Mouse (Mus musculus) heart, embryonic 16.5 days (tissue): ENCODE data around the gene Tuba8. TPM values are rescaled to one million over a fixed set of nuclear protein-coding genes. Genes with fewer than 3 reads are reported as not detected.

Source experiments
- ATAC-seq: fragments of 200-750 bp; cut with Nextera tagmentation; replicated peaks from 2 replicates; pipeline ENCODE4 v1.8.0; 2017; ENCODE audit warnings: moderate number of reproducible peaks; ENCODE audit not compliant: insufficient read depth, low FRiP score; ENCODE audit errors: extremely low read depth
- H3K27ac ChIP-seq: fragments of 300-500 bp; sonication (generic); 2 replicates; pipeline ENCODE4 v1.5.1; 2014; ENCODE audit warnings: mild to moderate bottlenecking, low read length, control low read depth, moderate library complexity
- H3K27me3 ChIP-seq: fragments of 300-500 bp; sonication (generic); 2 replicates; pipeline ENCODE4 v1.6.1; 2014; ENCODE audit warnings: low read length, mixed read lengths; ENCODE audit not compliant: control insufficient read depth, insufficient read depth
- H3K36me3 ChIP-seq: fragments of 300-500 bp; sonication (generic); 2 replicates; pipeline ENCODE4 v1.6.1; 2014; ENCODE audit not compliant: control insufficient read depth, insufficient read depth
- H3K4me1 ChIP-seq: fragments of 300-500 bp; sonication (generic); 2 replicates; pipeline ENCODE4 v1.6.1; 2014; ENCODE audit warnings: low read length, mixed read lengths; ENCODE audit not compliant: control insufficient read depth, insufficient read depth
- H3K4me2 ChIP-seq: fragments of 300-500 bp; sonication (generic); 2 replicates; pipeline ENCODE4 v1.6.1; 2014; ENCODE audit warnings: low read depth, mild to moderate bottlenecking, control low read depth, low read length
- H3K4me3 ChIP-seq: fragments of 300-500 bp; sonication (generic); 2 replicates; pipeline ENCODE4 v1.5.1; 2014; ENCODE audit warnings: mild to moderate bottlenecking, control low read depth, low read length
- H3K9ac ChIP-seq: fragments of 300-500 bp; sonication (generic); 2 replicates; pipeline ENCODE4 v1.6.1; 2014; ENCODE audit warnings: low read length, control low read depth
- H3K9me3 ChIP-seq: fragments of 300-500 bp; sonication (generic); replicated peaks from 2 replicates; pipeline ENCODE4 v1.6.1; 2016; ENCODE audit warnings: low read length; ENCODE audit not compliant: control insufficient read depth
- WGBS: fragments of 180-500 bp; shearing (Covaris S2); extraction: QIAGEN DNeasy Blood & Tissue Kit; methylation state at CpG from one replicate; pipeline ENCODE4 v1.1.7; 2014; 5-methylcytosine and 5-hydroxymethylcytosine counted together
- polyA plus RNA-seq: library from polyadenylated mRNA; unstranded; fragments of >200 nt; fragmentation: Nextera tagmentation; extraction: Ambion mirVana; gene quantifications from 2 replicates; pipeline ENCODE4 v1.2.1, GENCODE M21; 2015

Tuba8 gene
- polyA plus RNA-seq, result 1.2 and 2.0 TPM in 2 replicates

DNA sequence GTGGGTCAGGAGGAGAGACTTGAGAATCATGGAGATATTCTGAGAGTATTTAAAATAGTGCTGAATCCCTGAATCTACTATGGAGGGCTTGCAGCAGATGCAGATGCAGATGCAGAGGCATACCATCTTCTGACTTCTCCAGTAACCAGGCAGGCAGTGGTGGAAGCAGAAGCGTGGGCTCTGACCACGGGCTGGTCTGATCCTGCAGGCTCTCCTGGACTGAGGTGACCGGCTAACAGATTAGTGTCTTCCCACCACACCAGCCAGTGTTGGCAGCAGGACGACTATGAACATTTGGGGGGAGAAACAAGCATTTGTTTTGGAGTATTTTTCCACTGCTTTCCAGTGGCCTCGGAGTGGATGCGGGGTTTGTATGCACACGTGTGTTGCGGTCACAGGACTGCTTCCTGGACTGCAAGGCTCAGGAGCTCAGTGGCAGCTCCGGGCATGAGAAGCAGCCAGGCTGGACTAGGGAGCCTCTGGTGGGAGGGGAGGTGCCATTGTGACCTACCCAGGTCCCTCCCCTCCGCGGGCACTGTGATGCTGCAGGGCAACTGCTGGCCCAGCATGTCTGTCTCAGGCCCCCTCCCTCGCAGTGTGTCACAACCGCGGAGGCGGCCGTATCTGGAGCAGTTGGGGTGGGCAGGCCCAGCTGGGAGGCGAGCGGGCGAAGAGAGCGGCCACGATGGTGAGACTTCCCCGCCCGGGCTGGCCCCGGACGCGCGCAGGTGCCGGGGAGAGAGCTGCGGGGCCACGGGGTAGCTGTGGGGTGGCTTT, at the start of gene Tuba8:
Tuba8 (plus strand) TSS at position 548 of the 777 bp plus-strand sequence.
- H3K9ac ChIP-seq, result peak within 1 kb of the TSS; percentile 65
- no peak within 1 kb of the TSS for H3K27ac ChIP-seq
- H3K4me1 ChIP-seq, result peaks cover 14% of the 10 kb centered on the region
- peak; percentile 56 for ATAC-seq
- peak within 1 kb of the TSS; percentile 60 for H3K4me3 ChIP-seq
- no peaks in the 10 kb centered on the region for H3K36me3 ChIP-seq
- WGBS, result 4% methylated on average over 30 of the region's 30 CpGs
- peaks cover 13% of the 10 kb centered on the region; the same call in 1 of the 2 replicates for H3K27me3 ChIP-seq
- H3K4me2 ChIP-seq, result peak within 1 kb of the TSS; percentile 93
- H3K9me3 ChIP-seq, result peaks cover 4% of the 10 kb centered on the region; the same call in 1 of the 2 replicates

DNA sequence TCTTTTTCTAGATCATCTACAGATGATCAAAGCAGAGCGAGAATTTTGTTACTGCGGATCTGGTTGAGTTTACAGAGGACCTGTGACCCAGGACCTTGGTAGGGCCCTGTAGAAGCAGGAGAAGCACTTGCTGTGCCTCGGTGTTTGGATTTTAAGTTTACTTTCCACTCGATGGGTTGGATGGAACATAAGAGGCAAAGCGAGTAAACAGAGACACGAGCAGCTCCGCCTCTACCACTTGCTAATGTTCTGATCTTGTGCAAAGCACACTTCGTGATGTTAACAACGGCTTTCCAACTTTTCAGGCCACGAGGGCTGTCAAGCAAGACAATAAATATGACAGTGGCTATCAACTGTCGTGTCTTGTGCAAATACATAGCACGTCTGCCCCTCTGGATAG, 47.9 kb upstream of the Tuba8 start:
- Histone ChIP-seq H3K9ac (no peak overlapping the region), H3K36me3 (no peaks in the 10 kb centered on the region), H3K4me3 (no peak overlapping the region), H3K4me2 (no peak overlapping the region), H3K27ac (no peak overlapping the region), H3K4me1 (peaks cover 17% of the 10 kb centered on the region), H3K27me3 (no peaks in the 10 kb centered on the region), H3K9me3 (no peaks in the 10 kb centered on the region)
- 81% methylated on average over 12 of the region's 12 CpGs for WGBS
- ATAC-seq, result no peak

DNA sequence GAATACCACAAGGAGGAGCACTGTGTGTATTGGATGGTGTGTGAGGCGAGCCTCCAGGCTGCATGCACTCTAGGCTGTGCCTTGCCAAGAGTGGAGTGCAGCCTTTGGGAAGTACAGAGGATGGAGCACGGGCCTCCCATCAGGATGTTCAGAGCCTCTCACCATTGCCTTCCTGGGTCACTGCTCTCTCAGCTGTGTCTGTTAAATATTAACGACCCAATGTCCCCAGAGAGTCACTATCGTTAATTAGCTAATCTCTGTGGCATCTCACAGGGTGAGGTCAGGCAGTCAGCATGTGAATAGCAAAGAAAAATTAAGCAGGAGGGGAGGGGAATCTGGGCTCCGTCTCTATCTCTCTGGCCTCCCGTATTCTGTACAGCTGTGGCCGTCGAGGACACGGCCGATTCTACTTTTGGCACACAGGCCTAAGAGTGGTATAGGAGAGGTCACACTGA, 44.4 kb upstream of the Tuba8 start:
- H3K27ac ChIP-seq, result no peak overlapping the region
- no peaks in the 10 kb centered on the region for H3K36me3 ChIP-seq
- no peak overlapping the region for H3K9ac ChIP-seq
- peaks cover 14% of the 10 kb centered on the region for H3K4me1 ChIP-seq
- H3K27me3 ChIP-seq, result no peaks in the 10 kb centered on the region
- ATAC-seq, result 0 out of 2 replicates have a peak, but pooled peaks have one; percentile 29
- 33% methylated on average over 10 of the region's 10 CpGs for WGBS
- no peaks in the 10 kb centered on the region for H3K9me3 ChIP-seq
- no peak overlapping the region for H3K4me2 ChIP-seq
- H3K4me3 ChIP-seq, result no peak overlapping the region

DNA sequence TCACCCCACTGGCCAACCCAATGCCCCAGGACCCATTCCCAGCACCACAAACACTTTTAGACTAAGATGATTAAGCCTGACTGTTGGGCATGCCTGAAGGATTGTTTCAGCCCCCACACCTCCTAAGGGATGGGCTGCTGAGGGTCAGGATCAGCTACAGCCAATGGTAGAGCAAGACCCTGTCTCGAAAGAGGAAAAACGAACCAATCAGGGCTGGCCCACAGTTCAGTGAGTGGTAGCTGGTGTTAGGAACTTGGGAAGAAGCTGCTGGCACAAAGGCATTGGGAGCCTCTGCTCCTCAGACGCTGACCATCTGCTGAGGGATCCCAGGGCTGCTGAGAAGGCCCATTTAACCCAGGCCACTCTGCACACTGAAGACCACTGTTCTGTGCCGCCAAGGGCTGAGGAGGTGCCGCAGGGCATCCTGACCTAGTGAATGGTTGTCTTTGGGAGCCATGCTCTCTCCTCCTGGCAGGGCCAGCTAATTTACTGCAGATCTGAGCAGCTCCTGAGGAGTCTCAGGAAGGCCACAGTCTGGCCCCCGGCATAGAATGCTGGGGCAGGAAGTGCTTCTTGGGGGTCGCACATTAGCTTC, 43.0 kb upstream of the Tuba8 start:
- Histone ChIP-seq H3K4me1 (peaks cover 19% of the 10 kb centered on the region), H3K36me3 (no peaks in the 10 kb centered on the region), H3K27ac (no peak overlapping the region), H3K9ac (no peak overlapping the region), H3K27me3 (no peaks in the 10 kb centered on the region), H3K9me3 (no peaks in the 10 kb centered on the region), H3K4me2 (no peak overlapping the region), H3K4me3 (no peak overlapping the region)
- ATAC-seq, result no peak
- 74% methylated on average over 7 of the region's 7 CpGs for WGBS

DNA sequence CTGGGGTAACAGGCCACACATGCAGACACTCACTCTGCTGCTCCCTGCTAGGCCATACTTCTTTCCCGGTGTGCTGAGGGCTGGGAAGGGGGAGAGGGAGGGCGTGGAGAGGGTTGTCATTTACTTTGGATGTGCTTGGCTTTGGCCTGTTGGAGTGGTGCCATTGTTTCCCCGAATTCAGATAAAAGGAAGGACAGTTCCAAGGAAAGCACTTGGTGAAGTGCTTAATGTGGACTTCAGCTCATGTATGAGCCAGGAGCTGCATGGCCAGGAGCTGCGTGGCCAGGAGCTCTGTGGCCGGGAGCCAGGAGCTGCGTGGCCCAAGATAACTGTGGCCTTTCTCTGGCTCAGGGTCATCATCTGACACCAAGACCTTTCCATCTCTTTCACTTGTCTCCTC, 39.4 kb upstream of the Tuba8 start:
- Histone ChIP-seq H3K27ac (peak overlapping the region; percentile 73), H3K9me3 (no peaks in the 10 kb centered on the region), H3K9ac (no peak overlapping the region; the same call in 1 of the 2 replicates), H3K4me1 (peaks cover 20% of the 10 kb centered on the region), H3K27me3 (no peaks in the 10 kb centered on the region), H3K36me3 (no peaks in the 10 kb centered on the region), H3K4me3 (no peak overlapping the region), H3K4me2 (no peak overlapping the region)
- WGBS, result 36% methylated on average over 6 of the region's 6 CpGs
- ATAC-seq, result peak; percentile 32; the same call in 1 of the 2 replicates

DNA sequence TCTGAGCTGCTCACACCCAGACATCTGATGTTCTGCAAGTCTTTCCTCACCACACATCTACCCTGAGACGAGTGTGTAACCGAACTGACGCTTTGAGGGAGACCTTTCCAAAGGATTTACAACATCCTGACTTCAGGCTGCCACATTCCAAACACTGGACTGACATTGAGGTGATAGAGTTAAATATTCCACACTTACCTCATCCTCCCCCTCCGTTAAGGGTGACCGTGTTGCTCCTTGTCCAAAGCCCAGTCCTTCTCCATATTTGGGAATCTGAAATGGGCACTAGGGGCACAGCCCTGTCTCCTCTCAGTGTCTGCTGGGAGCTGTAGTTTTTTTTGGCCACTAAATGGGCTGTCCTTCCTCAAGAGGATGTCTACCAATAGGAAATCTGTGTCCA, 37.0 kb upstream of the Tuba8 start:
- peaks cover 24% of the 10 kb centered on the region for H3K4me1 ChIP-seq
- peak overlapping the region; percentile 48 for H3K9ac ChIP-seq
- peak overlapping the region; percentile 27; the same call in 1 of the 2 replicates for H3K4me2 ChIP-seq
- ATAC-seq, result peak; percentile 75
- H3K27me3 ChIP-seq, result no peaks in the 10 kb centered on the region
- H3K4me3 ChIP-seq, result no peak overlapping the region
- 23% methylated on average over 5 of the region's 5 CpGs for WGBS
- H3K27ac ChIP-seq, result peak overlapping the region; percentile 76
- no peaks in the 10 kb centered on the region for H3K36me3 ChIP-seq
- H3K9me3 ChIP-seq, result no peaks in the 10 kb centered on the region

DNA sequence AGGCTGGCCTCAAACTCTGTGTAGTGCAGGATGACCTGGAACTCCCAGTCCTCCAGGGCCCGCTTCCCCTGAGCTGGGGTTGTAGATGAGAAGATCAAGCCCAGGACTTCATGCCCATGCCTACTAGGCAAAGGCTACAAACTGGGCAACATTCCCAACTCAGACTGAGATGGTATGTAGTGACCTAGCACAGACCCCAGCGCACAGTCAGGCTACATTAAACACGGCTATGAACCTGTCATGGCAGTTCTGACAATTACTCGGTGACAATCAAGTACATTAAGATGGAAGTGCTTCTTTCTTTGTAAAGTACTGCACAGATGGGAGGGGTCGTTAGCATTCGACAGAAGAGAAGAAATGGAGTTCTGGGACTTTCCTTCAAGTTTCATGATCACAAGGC, 35.7 kb upstream of the Tuba8 start:
- H3K4me3 ChIP-seq, result no peak overlapping the region
- no peaks in the 10 kb centered on the region for H3K9me3 ChIP-seq
- H3K9ac ChIP-seq, result no peak overlapping the region
- no peak for ATAC-seq
- no peak overlapping the region for H3K4me2 ChIP-seq
- no peaks in the 10 kb centered on the region for H3K27me3 ChIP-seq
- H3K36me3 ChIP-seq, result no peaks in the 10 kb centered on the region
- peaks cover 28% of the 10 kb centered on the region for H3K4me1 ChIP-seq
- 94% methylated on average over 6 of the region's 6 CpGs for WGBS
- no peak overlapping the region for H3K27ac ChIP-seq

DNA sequence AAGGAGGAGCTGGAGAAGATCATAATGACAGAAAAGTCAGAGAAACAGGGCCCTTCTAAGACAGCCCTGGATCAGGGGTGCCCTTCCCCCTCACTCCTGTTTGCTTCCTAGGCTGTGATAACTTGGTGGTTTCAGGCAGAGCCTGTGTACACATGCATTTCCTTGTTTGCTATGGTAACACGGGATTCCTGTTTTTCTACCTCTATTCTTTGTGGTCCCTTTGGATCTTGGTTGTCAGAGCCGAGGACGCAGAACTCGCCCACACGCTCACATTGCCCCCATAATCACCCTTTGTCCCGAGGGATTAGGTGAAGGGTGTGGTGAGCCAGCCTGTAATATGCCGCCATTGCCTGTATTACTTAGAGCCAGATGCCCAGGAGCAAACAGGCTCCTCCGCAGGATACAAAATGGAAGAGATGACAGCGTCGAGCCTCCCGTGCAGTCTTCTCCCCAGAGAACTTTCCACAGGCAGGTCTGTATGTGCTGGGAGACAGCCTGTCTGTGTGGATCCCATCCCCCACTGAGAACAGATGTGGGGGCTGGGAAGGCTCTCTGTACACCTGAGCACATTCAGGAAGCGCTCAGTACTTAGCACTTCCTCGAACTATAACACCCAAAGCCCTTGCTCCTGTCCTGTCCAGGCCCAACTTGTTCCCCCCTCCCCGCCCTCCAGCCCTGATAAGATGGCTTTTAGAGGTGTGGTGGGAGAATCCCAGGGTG, 34.3 kb upstream of the Tuba8 start:
- no peaks in the 10 kb centered on the region for H3K36me3 ChIP-seq
- H3K4me3 ChIP-seq, result no peak overlapping the region
- no peak overlapping the region for H3K9ac ChIP-seq
- no peaks in the 10 kb centered on the region for H3K9me3 ChIP-seq
- ATAC-seq, result no peak
- WGBS, result 48% methylated on average over 14 of the region's 14 CpGs
- H3K27ac ChIP-seq, result no peak overlapping the region
- H3K4me2 ChIP-seq, result no peak overlapping the region
- H3K4me1 ChIP-seq, result peaks cover 18% of the 10 kb centered on the region
- H3K27me3 ChIP-seq, result no peaks in the 10 kb centered on the region

DNA sequence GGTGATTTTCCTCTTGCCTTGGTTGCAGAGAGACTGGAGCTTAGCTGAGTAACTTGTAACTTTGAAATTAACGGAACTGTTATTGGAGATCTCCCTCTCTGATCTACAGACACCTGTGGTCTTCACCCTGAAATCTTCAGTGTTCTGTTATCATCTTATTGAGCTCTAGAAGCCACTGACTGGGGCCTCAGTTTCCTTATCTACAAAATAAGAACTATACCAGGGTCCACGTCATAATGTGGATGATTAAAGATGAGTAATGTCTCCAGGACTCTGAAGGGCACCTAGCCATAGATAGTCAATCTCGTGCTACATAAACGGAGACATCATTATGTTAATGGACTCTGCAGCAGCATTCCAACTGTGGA, 33.8 kb upstream of the Tuba8 start:
- H3K9me3 ChIP-seq, result no peaks in the 10 kb centered on the region
- ATAC-seq, result no peak
- no peak overlapping the region for H3K9ac ChIP-seq
- H3K4me1 ChIP-seq, result peaks cover 14% of the 10 kb centered on the region
- no peak overlapping the region for H3K4me3 ChIP-seq
- no peaks in the 10 kb centered on the region for H3K27me3 ChIP-seq
- no peak overlapping the region for H3K27ac ChIP-seq
- H3K36me3 ChIP-seq, result no peaks in the 10 kb centered on the region
- H3K4me2 ChIP-seq, result no peak overlapping the region
- 72% methylated on average over 4 of the region's 4 CpGs for WGBS
